Mouse (Mus musculus): ENCODE data around the gene Cyth1.

- TF ChIP-seq POLR2A (IDR thresholded peaks at IDR 0.05; ENCODE audit: borderline replicate concordance, insufficient read depth, low read length) (no peak), CTCF (IDR thresholded peaks at IDR 0.05; ENCODE audit: borderline replicate concordance, insufficient read depth, low read depth, low read length) (peak; percentile 3; the same call in 1 of the 2 replicates)
Observed at GRCm38 (mm10) chr11:118133752-118134169, 114.6 kb downstream of the Cyth1 start.
